Mouse (Mus musculus) embryo, embryonic 9.5 days (tissue): ENCODE measurements around the gene Eef1a2.

Experiments
- DNase-seq: peaks from one replicate; pipeline ENCODE4 v3.0.0-alpha.2; 2017; ENCODE audit errors: extremely low spot score

Eef1a2 gene

DNA sequence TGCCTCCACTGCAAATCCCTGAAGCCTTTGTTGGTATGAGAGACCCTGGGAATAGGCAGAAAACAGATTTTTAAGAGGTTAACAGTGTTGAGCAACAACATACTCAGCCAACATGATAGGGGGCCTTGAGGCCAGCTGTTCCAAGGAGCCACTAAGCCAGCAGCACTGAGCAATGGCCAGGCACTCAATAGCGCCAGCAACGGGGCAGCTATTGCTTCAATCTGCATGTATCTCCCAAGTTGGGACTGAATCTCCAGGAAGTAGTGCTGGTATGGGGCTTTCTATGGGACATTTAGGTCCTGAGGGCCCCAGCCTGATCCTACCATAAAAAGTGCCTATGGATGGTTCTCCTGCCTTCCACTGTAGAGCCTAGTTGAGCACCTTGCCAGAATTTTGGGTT, 1.7 kb upstream of the Eef1a2 start:
- no peak for DNase-seq

DNA sequence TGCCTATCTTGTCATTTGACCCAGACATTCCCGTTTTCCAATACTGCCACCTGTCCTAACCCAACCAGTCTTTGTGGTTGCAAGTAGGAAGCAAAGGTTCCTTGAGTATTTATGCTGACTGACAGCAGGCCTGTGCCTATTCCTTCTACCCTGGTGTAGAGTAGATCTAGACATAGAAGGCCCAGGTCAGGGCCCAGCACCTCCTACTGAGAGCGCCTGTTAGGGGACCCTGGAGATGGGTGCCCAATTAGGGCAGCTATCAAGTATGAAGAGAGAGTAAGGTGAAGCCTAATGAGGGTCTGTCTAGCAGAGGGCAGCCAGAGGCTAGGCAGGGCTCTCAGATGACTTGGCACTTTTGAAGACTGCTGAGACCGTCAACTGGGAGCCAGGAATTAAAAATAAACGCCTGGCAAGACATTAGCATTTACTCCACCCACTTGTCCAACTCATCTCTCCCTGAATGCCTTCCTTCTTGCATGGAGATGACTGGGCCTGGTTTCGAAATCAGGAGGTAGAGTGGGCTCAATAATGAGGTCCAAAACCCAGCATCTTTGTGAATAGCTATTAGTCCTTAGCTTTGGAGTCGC, 995 bp upstream of the Eef1a2 start:
- DNase-seq: no peak

DNA sequence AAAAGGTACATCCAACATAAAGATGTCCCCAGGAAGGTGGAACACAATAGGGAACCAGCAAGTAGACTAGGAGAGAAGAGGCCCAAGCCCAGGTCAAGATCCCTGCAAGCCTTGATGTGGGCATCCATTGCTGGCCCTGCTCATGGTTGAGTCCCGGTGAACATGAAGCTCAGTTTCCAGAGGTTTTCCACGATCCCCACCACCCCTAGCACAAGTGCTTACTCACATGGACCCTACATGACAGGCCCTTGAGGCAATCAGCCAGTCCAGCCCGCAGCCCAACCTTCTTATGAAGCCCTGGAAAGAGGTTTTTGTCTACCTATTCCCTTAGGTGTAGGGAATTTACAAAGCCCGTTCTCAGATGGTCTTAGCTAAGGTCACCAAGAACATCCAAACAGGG, 366 bp upstream of the Eef1a2 start:
- no peak for DNase-seq

DNA sequence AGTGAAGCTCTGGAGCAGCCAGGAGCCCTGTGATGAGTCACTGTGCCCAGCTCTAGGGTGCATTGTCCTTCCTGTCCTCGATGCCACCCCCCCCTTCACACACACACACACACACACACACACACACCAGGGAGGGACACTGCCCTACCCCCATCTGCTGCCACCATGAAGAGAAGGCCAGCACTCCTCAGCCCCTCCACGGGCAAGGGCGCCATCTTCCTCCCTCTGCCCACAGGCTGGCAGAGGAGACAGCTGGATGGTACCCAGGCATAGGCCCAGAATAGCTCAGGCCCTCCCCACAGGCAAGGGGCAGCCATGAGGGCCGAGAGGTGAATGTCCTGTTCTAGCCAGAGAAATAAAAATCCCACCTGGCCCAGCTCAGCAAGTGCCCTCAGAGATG, 1.0 kb downstream of the Eef1a2 start:
- no peak for DNase-seq

DNA sequence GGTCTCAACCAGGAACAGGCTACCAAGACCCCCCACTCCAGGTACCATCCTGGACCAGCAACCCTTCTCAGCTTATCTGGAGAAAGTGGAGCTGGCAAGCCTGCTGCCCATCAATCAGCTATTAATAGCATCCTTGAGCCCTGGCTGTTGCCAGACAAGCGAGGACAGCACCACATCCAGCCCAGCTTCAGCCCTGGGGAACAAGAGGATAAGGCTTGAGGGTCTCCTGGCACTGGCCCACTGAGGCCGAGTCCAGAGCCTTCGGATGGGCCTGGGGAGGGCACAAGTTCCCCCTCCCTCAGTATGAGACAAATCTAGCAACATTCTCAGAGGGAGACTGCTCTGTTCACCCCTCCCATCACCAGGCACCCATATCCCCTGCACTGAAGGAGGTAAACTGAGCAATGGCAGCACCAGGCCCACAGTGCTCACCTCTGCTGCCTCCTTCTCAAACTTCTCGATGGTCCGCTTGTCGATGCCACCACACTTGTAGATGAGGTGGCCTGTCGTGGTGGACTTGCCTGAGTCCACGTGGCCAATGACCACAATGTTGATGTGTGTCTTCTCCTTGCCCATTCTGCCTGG, 1.9 kb downstream of the Eef1a2 start:
- DNase-seq: no peak

DNA sequence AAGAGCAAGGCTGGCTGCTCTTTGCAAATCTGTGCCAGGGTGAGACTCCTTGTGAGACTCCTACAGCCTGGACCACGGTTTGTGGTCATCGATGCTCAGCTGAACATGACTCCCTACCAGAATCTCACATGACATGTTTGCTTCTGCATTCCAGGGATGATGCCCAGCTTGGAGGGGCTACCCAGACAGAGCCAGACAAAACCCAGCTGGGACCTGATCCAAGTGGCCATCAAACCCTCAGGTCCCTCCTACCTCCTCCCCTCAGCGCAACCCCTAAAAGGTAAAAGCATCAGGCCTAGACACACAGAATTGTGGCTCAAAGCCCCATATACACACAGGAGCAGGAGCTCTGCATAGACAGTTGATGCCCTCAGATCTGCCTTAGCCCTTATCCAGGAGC, 2.5 kb downstream of the Eef1a2 start:
- DNase-seq: no peak

DNA sequence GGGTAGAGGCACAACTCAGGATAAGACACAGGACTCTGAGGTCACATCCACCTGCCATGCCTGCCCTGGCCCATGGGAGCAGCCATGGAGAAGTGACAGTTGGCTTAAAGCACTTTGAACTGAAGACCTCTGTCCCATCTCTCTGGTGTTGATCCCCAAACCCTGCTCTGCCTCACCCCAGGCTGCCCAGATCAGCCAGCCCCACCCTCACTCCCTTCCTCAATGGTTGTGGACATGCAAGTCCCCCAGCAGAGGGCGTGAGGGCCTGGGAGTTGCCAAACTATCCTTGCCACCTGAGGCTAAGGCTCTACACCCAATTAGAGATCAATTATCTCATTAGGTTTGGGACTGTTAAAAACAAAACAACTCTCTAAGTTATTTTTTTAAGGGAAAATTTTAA, 3.0 kb downstream of the Eef1a2 start:
- no peak for DNase-seq

DNA sequence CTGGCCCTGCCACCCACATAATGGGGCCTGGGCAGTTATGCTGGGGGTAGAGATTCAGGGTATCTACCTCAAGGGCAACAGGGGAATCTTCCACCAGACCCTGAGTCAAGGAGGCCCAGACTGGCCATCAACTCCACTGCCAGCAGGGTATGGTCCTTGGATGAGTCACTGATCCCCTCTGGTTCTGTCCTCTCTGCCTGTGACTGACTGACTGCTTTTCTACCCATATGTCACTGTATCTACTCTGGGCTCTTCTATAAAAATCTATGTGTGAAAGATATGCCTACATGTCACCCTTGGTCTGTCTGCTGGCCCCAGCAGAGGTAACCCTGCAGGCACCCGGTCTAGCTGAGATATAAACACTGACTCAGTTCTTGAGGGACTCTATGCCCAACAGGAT, 3.7 kb downstream of the Eef1a2 start:
- no peak for DNase-seq

DNA sequence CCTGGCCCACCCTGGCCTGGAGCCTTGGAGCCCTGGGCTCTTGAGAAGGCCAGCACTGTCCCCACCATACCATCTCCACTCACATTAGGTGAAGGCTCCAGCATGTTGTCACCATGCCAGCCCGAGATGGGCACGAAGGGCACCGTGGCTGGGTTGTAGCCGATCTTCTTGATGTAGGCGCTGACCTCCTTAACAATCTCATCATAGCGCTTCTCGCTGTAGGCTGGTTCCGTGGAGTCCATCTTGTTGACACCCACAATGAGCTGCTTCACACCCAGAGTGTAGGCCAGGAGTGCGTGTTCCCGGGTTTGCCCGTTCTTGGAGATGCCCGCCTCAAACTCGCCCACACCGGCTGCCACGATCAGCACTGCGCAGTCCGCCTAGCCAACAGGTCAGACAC, 4.1 kb downstream of the Eef1a2 start:
- DNase-seq: no peak

DNA sequence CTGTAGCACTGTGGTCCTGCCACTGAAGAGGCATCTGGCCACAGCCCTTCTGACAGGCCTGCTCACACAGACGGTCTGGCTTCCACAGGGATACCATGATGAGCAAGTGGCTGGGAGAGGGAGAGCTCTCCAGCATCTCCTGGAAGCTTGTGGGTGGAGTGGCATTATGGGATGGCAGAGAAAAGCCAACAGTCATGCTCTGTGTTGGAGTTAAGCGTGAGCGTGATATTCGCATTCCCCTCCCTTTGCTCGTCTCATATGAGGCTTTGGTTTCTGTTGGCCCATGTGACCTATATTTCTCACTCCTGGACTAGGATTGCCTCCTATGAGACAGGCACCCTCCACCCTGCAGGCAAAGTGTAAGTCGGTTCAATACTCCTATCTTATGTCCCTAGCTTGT, 6.5 kb downstream of the Eef1a2 start:
- DNase-seq: no peak

DNA sequence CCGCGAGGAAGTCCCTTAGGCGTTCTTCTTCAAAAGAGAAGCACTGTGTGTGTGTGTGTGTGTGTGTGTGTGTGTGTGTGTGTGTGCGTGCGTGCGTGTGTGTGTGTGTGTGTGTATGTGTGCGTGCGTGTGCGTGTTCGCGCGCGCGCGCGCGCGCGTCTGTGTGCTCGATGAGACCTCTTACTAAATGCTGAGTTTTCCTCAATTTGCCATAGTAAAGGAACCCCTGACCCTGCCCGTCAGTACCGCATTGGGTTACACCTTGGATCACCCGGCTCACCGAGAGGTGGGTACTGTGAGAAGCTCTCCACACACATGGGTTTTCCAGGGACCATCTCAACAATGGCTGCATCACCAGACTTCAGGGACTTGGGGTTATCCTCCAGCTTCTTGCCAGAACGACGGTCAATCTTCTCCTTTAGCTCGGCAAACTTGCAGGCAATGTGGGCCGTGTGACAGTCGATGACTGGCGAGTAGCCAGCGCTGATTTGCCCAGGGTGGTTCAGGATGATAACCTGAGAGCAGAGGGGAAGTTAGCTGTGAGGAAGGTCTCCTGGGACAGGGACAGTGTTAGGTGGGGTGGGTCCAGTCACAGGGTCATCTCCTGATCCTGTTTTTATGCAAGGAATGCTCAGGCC, 8.4 kb downstream of the Eef1a2 start:
- no peak for DNase-seq

DNA sequence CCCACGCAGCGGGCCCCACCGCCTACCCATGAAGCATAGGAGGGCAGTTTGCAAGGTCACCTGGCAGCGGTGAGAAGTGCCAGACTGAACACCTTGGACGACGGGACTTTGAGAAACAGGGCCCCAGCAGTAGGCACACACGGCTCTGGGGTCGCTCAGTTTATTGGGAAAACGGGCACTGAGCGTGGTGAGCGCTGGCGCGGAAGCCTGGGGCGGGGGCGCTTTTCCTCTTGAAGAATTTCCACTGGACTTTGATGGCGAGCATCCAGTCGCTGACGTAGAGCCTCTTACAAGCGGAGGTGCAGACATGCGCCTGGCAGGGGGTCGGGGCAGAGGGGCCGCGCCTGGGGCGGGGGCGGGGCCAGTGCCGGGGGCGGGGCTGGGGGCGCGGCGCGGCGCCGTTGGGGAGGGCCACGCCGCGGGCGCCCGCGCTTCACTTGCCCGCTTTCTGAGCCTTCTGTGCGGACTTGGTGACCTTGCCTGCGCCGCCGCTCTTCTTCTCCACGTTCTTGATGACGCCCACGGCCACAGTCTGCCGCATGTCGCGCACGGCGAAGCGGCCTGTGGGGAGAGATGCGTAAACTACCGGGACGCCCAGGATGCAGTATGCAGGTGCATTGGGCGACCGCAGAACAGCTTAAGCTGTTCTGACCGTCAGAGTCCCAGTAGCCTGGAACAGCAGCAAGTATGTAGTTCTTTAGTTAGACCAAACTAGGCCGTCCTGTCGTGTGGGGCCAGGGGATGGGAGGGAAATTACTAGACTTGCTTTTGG, 9.1 kb downstream of the Eef1a2 start:
- peak; percentile 40 for DNase-seq

DNA sequence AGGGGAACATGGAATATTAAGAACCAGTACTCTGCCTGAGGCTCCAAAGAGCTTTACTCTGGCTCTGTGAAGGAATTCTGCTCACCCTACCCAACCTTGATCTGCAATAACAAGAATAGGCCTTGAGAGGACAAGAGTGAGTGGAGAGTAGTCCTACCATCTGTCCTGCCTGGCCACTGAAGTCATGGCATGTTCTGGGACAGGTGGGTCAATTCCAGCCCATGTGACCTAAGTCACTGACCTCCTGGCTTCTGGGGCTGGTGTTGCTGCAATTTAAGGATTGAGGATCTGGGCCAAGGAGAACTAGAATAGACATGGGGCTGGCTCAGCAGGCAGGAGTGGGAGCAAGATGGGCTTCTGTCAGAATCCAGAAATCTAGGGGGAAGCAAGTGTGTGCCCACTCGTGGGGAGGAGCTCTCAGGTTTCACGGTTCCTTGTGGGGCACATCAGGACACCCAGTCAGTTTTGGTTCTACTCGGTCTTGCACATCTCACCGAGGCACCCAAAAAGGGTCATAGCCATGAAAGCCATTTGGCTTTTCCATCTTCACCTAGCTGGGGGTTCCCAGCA, 9.8 kb downstream of the Eef1a2 start:
- DNase-seq: no peak

DNA sequence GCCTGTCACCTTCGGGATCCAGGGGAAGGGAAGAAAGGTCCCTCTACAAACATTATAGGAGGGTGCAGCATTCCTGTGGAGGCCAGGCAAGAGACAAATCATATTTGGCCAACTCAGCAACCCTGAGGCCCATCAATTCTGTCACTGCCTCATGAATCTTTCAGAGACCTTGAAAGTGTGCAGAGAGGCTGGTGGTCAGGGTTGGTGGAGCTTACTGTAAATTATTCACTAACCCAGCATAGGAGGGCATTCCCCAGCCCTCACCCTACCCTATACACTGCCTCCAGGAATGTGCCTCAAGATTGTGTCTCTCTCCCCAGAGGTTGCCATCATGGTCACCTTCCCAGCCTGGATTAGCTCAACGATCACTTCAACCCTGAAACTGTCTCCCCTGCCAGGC, 12.1 kb downstream of the Eef1a2 start:
- no peak for DNase-seq

DNA sequence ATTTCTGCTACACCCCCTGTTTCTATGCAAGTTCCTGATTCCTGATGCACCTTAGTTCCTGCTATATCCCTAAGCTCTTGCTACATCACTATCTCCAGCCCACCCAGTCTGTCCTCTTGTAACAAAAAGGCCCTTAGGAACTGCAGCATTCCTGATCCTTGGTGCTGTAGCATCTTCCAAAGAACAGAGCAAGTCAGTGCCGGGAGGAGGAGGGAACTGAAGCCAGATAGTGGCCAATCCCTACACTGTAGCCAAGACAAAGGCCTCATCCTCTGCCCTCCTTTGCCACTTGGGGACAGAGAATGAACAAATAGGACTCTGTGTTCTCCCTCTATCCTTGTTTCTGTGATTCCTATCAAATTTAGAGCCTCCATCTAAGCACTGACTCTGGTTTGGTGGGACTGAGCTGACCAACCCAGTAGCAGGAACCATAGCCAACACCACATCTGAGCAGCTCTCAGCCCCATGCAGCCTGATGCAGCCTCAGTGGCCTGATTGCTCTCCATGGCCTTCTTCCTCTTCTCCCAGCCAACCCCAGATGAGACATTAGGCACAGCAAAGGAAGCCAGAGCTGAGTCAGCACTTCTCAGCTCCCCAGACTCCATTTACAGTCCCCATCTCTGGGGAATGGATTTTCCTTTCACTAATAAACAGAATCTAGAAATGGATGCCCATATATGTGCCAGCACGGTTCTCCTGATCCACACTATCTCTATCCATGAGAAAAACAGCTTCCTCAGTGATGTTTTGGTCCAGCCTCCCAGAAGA, 13.1 kb downstream of the Eef1a2 start:
- no peak for DNase-seq

DNA sequence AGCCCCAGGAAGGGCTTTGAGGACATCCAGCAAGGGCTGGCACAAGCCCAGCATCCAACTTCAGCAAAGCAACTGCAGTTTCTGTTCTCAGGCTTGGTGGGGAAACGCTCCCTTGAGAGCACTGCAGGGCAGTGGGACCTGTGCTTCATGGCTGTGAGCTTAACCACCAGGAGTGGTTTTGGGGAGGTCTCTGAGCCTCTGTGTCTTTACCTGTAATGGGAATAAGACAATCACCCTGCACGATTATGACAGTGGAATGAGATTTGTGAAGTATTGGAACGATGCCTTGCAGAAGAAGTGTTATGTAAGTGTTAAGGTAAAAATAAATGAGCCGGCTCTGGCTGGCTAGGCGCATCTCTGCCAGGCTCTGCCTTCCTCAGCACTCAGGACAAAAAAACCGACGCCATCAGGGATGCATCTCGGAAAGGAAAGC, 14.1 kb downstream of the Eef1a2 start:
- no peak for DNase-seq

DNA sequence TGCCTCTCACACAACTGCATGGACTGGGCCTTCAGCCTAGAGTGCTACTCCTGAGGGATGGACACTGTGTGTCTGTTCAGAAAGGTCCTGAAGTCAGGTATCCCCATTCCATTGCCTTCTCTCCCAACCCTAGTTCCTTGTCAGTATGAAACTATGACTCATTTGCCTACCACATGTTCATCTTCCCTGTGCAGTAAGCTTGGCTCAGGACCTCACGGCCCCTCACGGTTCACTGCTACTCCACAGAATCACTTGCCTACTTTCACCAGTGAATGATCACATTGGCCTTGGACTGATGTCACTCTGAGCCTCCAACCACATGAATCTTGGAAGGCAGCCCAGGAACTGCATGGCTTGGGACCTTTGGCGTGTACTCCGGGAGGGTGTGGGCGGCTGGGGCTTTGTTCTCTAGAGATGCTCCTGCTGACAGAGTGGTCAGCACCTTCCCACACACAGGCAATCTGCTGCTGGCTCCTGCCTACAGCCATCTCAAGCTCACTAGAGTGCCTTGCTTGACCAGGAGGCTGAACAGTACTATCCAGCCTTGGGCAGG, 17.1 kb downstream of the Eef1a2 start:
- DNase-seq: no peak

DNA sequence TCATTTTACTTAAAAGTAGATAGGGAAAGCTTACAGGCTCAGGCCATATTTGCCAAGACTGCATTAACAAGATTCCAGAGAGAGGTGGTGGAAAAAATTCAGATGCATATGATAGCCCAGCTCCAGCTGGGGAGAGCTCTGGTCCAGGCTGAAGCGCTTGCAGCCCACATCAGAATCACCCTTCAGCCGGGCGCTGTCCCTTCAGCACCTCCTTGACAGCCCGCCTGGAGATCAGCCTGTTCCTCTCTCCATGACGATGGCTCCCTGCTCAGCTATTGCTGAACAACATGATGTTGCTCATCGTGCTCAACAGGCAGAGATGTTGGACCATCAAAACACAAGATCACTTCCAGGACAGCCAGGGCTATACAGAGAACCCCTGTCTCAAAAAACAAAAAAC, 19.9 kb downstream of the Eef1a2 start:
- peak; percentile 68 for DNase-seq

DNA sequence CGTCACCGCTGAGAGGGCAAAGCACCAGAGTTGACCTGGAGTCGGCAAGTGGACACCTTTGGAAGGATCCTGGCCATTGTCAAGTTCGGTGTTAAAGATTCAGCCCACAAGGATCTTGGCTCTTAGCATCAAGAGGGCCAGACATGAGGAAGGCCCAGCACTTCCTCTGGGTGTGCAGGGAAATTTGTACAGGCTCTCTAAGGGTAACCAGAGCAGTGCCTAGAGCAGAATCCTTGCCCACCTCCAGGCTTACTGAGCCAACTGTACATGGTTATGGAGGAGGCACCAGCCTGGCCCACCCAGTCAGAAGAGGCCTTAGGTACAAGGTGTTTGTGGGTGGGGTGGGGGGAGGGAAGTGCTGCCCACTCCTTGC, 21.4 kb downstream of the Eef1a2 start:
- DNase-seq: no peak

DNA sequence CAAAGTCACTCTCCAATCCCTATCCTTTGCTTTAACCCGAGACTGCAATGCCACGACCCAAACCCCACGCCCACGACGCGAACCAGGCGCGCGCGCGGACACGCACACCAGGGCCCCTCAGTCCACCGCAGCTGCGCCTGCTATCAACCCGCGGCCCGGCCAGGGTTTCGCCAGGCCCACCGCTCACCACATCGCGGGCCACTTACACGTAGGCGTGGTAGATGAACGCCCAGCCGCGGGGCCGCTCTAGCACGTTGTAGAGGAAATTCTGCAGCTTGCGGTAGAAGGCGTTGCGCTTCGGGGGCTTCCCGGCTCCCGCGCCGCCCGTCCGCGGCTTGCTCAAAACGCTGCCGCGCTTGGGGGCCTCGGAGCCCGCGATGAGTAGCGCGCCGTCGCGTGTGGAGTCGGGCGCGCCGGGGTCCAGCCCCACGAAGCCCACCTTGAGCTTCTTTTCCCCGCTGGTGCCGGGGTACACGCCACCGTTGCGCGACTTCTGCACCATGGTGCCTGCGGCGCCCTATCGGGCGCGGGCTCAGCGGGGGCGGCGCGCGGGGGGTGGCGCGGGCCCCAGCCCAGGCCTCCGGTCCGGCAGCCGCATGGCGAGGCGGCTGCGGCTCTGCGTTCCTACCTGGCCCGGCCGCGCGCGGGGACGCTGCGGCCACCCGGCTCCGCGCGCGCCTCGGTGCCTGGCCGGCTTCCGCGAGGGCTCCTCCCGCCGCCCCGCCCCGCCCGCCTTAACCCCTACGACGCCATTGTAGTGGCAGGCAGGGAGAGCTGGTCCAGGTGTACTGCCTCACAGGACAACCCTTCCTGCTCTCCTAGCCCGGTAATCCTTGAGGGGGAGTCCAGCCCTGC, 22.0 kb downstream of the Eef1a2 start, which contains the start of gene Kcnq2:
TSS of gene Kcnq2 (minus strand) at position 710 of the 855 bp plus-strand sequence.
- DNase-seq: peak; percentile 30
